Mouse (Mus musculus): ENCODE measurements at regions not wholly inside any gene's neighbourhood (a gene's known extent, or its start where the extent isn't known, plus 50 kb on each side); places are given as distances from the start of the nearest gene placed in this dataset.

DNA sequence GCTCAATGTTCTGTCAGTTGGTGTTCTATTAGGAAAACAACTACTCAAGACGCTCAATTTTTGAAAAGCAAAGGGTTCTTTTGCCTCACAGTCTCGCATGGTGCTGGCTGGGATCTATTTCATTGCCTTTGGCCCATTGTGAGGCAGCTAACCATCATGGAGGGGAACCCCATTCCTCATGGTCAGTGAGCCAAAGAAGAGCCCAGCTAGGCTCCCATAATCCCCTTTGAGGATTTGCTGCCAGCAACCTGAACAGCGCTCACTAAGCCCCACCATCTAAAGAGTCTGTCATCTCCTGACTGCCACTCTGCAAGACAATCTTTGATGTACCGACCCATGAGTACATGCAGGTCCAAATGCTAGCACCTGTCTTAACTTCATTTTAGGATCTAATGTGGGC lies 53.1 kb upstream of the Galnt7 start:
- peak; percentile 62 for DNase-seq

DNA sequence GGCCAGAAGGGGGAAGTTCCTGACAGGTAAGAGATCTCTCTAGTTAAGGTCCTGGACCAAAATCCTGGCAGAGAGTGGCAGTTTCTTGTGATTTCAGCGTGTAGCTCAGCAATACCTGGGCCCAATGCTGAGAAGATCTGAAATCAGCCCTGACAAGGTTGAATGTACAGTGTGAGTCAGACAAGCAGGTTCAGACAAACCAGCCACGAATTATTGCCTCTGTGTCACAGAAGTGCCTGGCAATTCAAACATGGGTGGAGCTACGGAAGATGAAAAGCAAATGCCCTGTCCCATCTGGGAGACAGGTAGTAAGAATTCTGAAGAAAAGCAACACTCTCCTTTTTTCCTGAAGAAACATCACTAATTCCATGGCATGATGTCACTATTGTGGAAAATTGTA lies 51.3 kb upstream of the Galnt7 start:
- peak; percentile 21 for DNase-seq

DNA sequence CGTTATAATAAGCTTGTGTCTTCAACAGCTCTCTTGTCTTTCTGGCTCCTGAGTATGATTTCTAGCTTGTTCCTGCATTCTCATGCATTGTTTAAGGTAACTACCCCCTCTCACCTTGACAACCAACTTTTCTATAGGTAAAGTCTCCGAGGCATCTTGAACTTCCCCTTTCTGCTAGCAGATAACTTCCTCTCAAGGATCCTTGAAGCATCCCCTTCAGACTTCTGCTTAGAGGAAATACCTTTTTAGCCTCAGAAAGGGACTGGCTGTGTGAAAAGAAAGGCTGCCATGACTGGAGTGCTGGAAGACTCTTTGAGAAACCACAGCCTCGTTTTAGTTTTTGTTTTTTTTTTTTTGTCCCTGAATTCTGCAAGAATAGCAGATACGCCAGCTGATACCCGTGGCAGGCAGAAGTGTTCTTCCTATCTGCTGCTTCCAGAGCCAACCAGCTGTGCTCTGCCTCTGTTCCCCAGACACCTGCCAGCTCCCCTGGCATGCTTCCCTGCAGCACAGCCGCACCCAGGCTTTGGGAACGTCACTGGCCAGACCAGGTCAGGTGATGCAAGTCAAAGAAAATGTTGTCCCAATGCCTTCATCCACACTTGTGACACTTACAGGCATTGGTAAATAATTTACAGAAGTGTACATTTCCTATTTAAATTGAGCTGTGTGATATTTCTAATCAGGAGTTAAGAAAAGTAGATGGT lies 49.7 kb upstream of the Galnt7 start:
- peak; percentile 87 for DNase-seq
